Mouse (Mus musculus) heart, postnatal 14 days (tissue): ENCODE data around the gene Sertad1. TPM values are rescaled to one million over a fixed set of nuclear protein-coding genes. Genes with fewer than 3 reads are reported as not detected.

Experiments
- DNase-seq, 2 experiments: peaks; one replicate each; pipeline ENCODE4 v3.0.0; 2021 to 2022
- intact Hi-C: fragments of 180-260 bp; cut with DNase I; formaldehyde crosslinking; loops from one replicate; pipeline ENCODE4 v1.15.1; 2025
- total RNA-seq, 2 experiments: library from RNA; stranded (reverse); gene quantifications; 2 replicates each; pipeline ENCODE4 v1.2.3; 2021

Sertad1 gene
- total RNA-seq, 2 experiments from 2014 or later: 10.9 to 11.4 TPM

- DNase-seq: no peak
- intact Hi-C loops: no loop called here
Measured at GRCm38 (mm10) chr7:27530937-27531336, 44.2 kb downstream of the Sertad1 start.

DNA sequence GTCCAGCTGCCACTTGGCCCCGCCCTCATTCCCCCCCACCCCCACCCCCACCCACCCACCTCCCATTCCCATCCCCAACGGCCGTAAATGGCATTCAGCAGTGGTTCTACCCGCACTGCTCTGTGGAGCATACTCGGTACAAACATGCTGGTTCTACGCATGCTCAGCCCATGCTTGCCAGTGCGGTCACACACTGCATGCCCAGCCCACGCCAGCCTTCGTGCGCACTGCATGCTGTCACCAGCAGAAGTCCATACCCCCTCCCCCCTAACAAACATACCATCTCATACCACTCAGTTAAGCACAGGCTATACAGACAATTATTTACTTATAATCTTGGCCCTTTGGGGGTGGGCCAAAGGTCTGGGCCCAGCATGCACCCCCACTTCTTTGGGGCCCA is 45.0 kb downstream of the Sertad1 start:
- DNase-seq: no peak
- intact Hi-C loops: no loop called here

DNA sequence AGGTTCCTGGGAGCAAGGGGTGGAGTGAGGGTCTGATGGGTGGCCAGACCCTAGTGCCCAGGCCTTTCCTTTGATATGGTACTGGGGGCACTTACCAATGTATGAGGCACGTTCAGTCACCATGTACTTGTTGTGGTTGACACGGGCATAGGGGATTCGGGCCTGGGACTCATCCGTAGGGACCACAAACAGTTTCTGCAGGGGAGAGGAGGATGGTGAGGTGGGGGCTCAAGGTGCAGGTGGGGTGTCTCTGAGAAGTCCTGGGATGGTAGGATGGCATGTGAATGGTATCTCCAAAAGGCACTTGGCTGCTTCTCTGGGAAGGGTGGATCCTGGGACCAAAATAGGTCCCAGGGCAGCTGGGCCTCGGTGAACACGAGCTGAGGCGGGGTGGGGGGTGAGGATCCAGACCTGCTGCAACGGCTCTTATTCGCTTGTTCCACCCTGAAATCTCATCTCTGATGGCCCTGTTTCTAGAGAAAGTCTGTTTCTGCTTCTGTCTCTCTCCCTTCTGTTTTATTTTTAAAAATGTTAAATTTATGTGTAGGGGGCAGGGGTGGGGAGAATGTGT is 45.9 kb downstream of the Sertad1 start:
- intact Hi-C loops: no loop called here
- DNase-seq: no peak

DNA sequence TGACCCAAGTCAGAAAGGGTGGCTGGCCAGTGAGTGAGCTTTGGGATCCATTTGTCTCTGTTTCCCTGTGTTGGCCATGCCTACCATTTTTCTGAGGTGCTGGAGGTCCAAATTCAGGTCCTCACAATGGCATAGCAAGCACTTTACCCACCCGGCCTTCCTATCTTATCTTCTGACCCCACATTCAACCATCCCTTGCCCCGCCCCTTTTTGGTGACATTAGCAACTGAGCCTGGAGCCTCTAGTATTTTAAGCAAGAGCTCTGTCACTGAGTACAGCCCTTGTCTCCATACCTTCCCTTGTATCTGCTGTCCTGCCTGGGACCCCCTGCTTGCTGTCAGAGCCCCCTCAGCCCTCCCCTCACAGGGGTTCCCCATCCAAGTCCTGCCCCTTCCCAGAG is 48.7 kb downstream of the Sertad1 start:
- intact Hi-C loops: no loop called here
- DNase-seq: no peak

DNA sequence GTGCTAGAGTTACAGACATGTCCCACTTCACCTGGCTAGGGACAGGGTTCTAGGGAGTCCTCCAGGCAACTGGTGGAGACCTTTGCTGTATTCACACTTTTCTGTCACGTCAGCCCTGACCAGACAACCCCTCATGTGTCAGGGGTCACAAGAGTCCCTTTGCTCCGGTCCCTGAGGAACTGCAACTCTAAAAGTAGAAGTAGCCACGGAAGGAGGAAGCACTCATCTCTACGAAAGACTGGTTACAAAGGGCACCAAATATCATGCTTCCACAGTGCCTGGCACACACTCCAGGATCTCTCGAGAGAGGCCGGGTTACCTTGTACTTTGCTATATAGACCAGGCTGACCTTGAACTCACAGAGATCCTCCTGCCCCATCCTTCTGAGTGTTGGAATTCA is 49.9 kb downstream of the Sertad1 start:
- no peak for DNase-seq
- intact Hi-C loops: no loop called here

DNA sequence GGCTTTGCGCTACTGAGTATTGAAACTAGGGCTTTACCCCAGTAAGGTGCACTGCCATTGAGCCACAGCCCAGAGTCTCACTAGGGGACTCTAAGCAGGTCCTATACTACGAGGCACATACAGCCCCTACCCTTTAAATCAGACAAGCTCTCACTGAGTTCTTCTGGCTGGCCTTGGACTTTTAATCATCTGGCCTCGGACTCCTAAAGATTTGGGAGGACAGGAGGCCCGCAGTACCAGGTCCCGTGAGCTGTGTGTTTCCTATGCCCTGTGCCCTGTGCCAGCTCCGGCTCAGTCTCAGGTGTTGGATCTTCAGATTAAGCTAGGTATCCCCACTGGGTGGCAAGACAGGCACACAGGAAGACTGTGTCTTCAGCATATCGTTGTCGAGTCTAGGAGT is 51.3 kb downstream of the Sertad1 start:
- no peak for DNase-seq
- intact Hi-C loops: no loop called here

- intact Hi-C loops: no loop called here
- no peak for DNase-seq
Measured at GRCm38 (mm10) chr7:27538797-27539196, 52.1 kb downstream of the Sertad1 start.

Other genes with a start within 250 kb of the Sertad1 start
- gene Numbl, start 228.5 kb upstream of the Sertad1 start, total RNA-seq: 1 to 10 TPM; 7.9 to 8.5 TPM
- 100 to 1,000 TPM; 354 to 358 TPM for gene Ltbp4, start 149.2 kb upstream of the Sertad1 start, total RNA-seq
- 1 to 10 TPM; 8.6 to 9.7 TPM for gene Shkbp1, start 130.9 kb upstream of the Sertad1 start, total RNA-seq
- gene Gm20479, start 129.5 kb upstream of the Sertad1 start, total RNA-seq: under 1 TPM in 1 of 2 experiments, not detected in 1; 0.76 TPM
- under 1 TPM; 0.14 to 0.20 TPM for gene Sptbn4, start 39.2 kb upstream of the Sertad1 start, total RNA-seq
- 10 to 100 TPM; 34.3 to 34.9 TPM for gene Blvrb, start 38.9 kb upstream of the Sertad1 start, total RNA-seq
- gene Sertad3, start 13.1 kb upstream of the Sertad1 start, total RNA-seq: 1 to 10 TPM; 7.6 to 8.5 TPM
- gene Prx, start 12.4 kb downstream of the Sertad1 start, total RNA-seq: 1 to 10 TPM; 1.4 to 2.8 TPM
- under 1 TPM; 0.32 to 0.55 TPM for gene Hipk4, start 36.4 kb downstream of the Sertad1 start, total RNA-seq
- 10 to 100 TPM; 29.0 to 31.8 TPM for gene Pld3, start 66.3 kb downstream of the Sertad1 start, total RNA-seq
- 10 to 100 TPM; 53.0 to 62.2 TPM for gene 2310022A10Rik, start 66.3 kb downstream of the Sertad1 start, total RNA-seq
- 100 to 1,000 TPM; 169 to 170 TPM for gene Akt2, start 104.6 kb downstream of the Sertad1 start, total RNA-seq
- gene Ttc9b, start 167.0 kb downstream of the Sertad1 start, total RNA-seq: not detected
- 10 to 100 TPM; 17.0 to 22.4 TPM for gene Map3k10, start 187.7 kb downstream of the Sertad1 start, total RNA-seq
- 1 to 10 TPM in 1 of 2 experiments, under 1 TPM in 1; 0.84 to 1.3 TPM for gene Zfp607b, start 202.4 kb downstream of the Sertad1 start, total RNA-seq
- 10 to 100 TPM in 1 of 2 experiments, 1 to 10 TPM in 1; 9.0 to 10.6 TPM for gene Zfp60, start 244.5 kb downstream of the Sertad1 start, total RNA-seq